Comparison of ENCODE assay signal across 7 mouse cellular contexts in the genomic region with DNA sequence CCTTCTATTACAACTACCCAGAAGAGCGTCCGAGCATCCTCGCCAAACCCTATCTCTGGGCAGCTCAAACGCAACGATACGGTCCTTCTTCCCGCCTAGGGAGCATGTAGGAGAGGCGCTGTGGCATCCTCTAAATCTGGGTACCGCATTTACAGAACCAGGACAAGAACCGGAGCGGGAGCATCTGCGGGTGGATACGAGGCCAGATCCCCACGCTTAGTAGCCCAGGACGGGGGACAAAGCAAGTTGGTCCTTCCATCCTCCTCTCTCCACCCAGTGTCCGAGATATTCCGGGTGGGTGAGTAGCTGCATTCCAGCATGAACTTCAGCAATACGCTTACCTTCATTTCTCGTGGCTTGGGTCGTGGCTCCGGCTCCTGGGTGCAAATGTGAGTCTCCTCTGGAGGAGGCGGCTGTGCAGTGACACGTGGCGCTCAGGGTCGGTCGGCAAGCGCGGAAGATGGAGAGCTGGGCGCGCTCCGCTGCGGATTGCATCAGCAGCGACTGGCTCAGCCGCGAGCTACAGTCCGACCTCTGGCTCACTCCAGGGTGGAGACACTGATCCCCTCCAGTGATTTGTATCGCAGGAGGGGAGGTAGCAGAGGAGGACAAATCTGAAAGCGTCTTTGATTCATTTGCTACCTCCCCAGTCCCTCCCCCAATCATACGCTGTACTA. TPM values are rescaled to one million over a fixed set of nuclear protein-coding genes. Genes with fewer than 3 reads are reported as not detected.
DNase-seq lines count a peak whose midpoint lies in the region; ATAC-seq lines count a peak whose summit lies in the region.

A gene (minus strand): TSS at position 637 of the 677 bp plus-strand sequence.

- under 1% methylated on average over 39 of the region's 39 CpGs for WGBS in forebrain, embryonic 13.5 days
- WGBS in intestine, embryonic 14.5 days = under 1% methylated on average over 39 of the region's 39 CpGs
- WGBS in neural tube, embryonic 15.5 days = under 1% methylated on average over 39 of the region's 39 CpGs

- H3K36me3 ChIP-seq in forebrain, embryonic 13.5 days (ENCODE audit: poor library complexity, severe bottlenecking) = no peaks in the 10 kb centered on the region
- H3K36me3 ChIP-seq in intestine, embryonic 14.5 days (ENCODE audit: control insufficient read depth, insufficient read depth, low read length) = no peaks in the 10 kb centered on the region
- no peaks in the 10 kb centered on the region for H3K36me3 ChIP-seq in neural tube, embryonic 15.5 days

- peak within 1 kb of the TSS; percentile 98 for H3K4me2 ChIP-seq in forebrain, embryonic 13.5 days
- H3K4me2 ChIP-seq in intestine, embryonic 14.5 days (ENCODE audit: low read length) = peak within 1 kb of the TSS; percentile 77
- H3K4me2 ChIP-seq in neural tube, embryonic 15.5 days = peak within 1 kb of the TSS; percentile 86

- no peaks in the 10 kb centered on the region for H3K9me3 ChIP-seq in forebrain, embryonic 13.5 days (replicated peaks)
- no peaks in the 10 kb centered on the region for H3K9me3 ChIP-seq in intestine, embryonic 14.5 days (ENCODE audit: control insufficient read depth, low read length)
- H3K9me3 ChIP-seq in neural tube, embryonic 15.5 days (replicated peaks) = no peaks in the 10 kb centered on the region

- ATAC-seq in forebrain, embryonic 13.5 days = peak; percentile 87
- ATAC-seq in intestine, embryonic 14.5 days (replicated peaks; ENCODE audit: low FRiP score, low TSS enrichment, low read depth) = peak; percentile 55; the same call in 1 of the 2 replicates
- ATAC-seq in neural tube, embryonic 15.5 days (ENCODE audit: low FRiP score) = peak; percentile 79

- DNase-seq in thymus, postnatal 0 days (ENCODE audit: low spot score) = peak; percentile 42
- no peak for DNase-seq in thymus, postnatal 10 days (ENCODE audit: low spot score in 2 of 2)
- DNase-seq in adrenal gland, postnatal 25 days = peak; percentile 26
- peak; percentile 72 for DNase-seq in intestine, embryonic 14.5 days (ENCODE audit: low spot score)
- peak; percentile 14 for DNase-seq in liver

- H3K27ac ChIP-seq in forebrain, embryonic 13.5 days = no peak within 1 kb of the TSS
- H3K27ac ChIP-seq in intestine, embryonic 14.5 days (ENCODE audit: low read depth) = no peak within 1 kb of the TSS
- no peak within 1 kb of the TSS for H3K27ac ChIP-seq in neural tube, embryonic 15.5 days (replicated peaks)

- peak within 1 kb of the TSS; percentile 59 for H3K4me3 ChIP-seq in forebrain, embryonic 13.5 days
- H3K4me3 ChIP-seq in intestine, embryonic 14.5 days (ENCODE audit: low read depth, low read length) = peak within 1 kb of the TSS; percentile 39
- peak within 1 kb of the TSS; percentile 51 for H3K4me3 ChIP-seq in neural tube, embryonic 15.5 days (replicated peaks)

- H3K9ac ChIP-seq in forebrain, embryonic 13.5 days = peak within 1 kb of the TSS; percentile 77
- H3K9ac ChIP-seq in intestine, embryonic 14.5 days (ENCODE audit: low read length) = peak within 1 kb of the TSS; percentile 31
- H3K9ac ChIP-seq in neural tube, embryonic 15.5 days (replicated peaks) = peak within 1 kb of the TSS; percentile 42

- no peaks in the 10 kb centered on the region for H3K27me3 ChIP-seq in forebrain, embryonic 13.5 days
- H3K27me3 ChIP-seq in intestine, embryonic 14.5 days (replicated peaks; ENCODE audit: control insufficient read depth, insufficient read depth, low read length) = peaks cover 21% of the 10 kb centered on the region
- H3K27me3 ChIP-seq in neural tube, embryonic 15.5 days (replicated peaks) = no peaks in the 10 kb centered on the region

- H3K4me1 ChIP-seq in forebrain, embryonic 13.5 days = peaks cover 7% of the 10 kb centered on the region; the same call in 1 of the 2 replicates
- no peaks in the 10 kb centered on the region for H3K4me1 ChIP-seq in intestine, embryonic 14.5 days (replicated peaks; ENCODE audit: control insufficient read depth, insufficient read depth, low read length)
- H3K4me1 ChIP-seq in neural tube, embryonic 15.5 days = peaks cover 15% of the 10 kb centered on the region

RNA-seq across cellular contexts. Expression of the gene that starts here (rescaled TPM):
- 8.9 and 11.8 TPM in 2 replicates for polyA plus RNA-seq in thymus, postnatal 0 days (2015; fragmentation: Nextera tagmentation; extraction: Ambion mirVana)
- 13.4 and 15.8 TPM in 2 replicates for total RNA-seq in adrenal gland, postnatal 25 days (2021)
- 101 and 102 TPM in 2 replicates for polyA plus RNA-seq in forebrain, embryonic 13.5 days (2015; fragmentation: Nextera tagmentation; extraction: Ambion mirVana)
- polyA plus RNA-seq in intestine, embryonic 14.5 days (2014; fragmentation: Nextera tagmentation; extraction: Ambion mirVana) = 9.1 and 11.1 TPM in 2 replicates
- polyA plus RNA-seq in neural tube, embryonic 15.5 days (2015; fragmentation: Nextera tagmentation; extraction: Ambion mirVana) = 94.5 and 116 TPM in 2 replicates

Comparison
In these comparisons a context has a peak if more than half of its experiments do, and no peak if none do; other contexts are left out.
1. DNase-seq: peak in thymus, postnatal 0 days (single experiment), adrenal gland, postnatal 25 days (single experiment), intestine, embryonic 14.5 days (single experiment) and liver (single experiment); none in thymus, postnatal 10 days (0 of 2).
2. Peak in every context shown above with its lines, with median percentiles within 50 percentile points of each other: ATAC-seq, H3K4me2 ChIP-seq, H3K4me3 ChIP-seq and H3K9ac ChIP-seq.